Mouse (Mus musculus) myocyte (in vitro differentiated cells): ENCODE data around the gene Castor2. TPM values are rescaled to one million over a fixed set of nuclear protein-coding genes. Genes with fewer than 3 reads are reported as not detected.

Experiments
- H3K27me3 ChIP-seq: one replicate; pipeline ENCODE4 v1.6.1; 2011; ENCODE audit not compliant: control insufficient read depth, insufficient read depth, insufficient read length
- H3K36me3 ChIP-seq: one replicate; pipeline ENCODE4 v1.6.1; 2011; ENCODE audit not compliant: control insufficient read depth, insufficient read depth
- H3K4me2 ChIP-seq: one replicate; pipeline ENCODE4 v1.6.1; 2011; ENCODE audit warnings: low read depth, control low read depth
- H3K4me3 ChIP-seq: one replicate; pipeline ENCODE4 v1.5.1; 2011; ENCODE audit warnings: mild to moderate bottlenecking, control low read depth, moderate library complexity
- H3K79me2 ChIP-seq: one replicate; pipeline ENCODE4 v1.6.1; 2011; ENCODE audit not compliant: control insufficient read depth, insufficient read depth
- H3ac ChIP-seq: one replicate; pipeline ENCODE4 v1.6.1; 2011; ENCODE audit not compliant: control insufficient read depth, insufficient read length
- CEBPB ChIP-seq: IDR thresholded peaks from 2 replicates; pipeline ENCODE4 v1.6.1; 2011; ENCODE audit warnings: mild to moderate bottlenecking, moderate library complexity; ENCODE audit not compliant: poor library complexity, insufficient read depth, severe bottlenecking
- E2F4 ChIP-seq: IDR thresholded peaks from one replicate; pipeline ENCODE4 v1.6.1; 2011; ENCODE audit warnings: mild to moderate bottlenecking, control low read depth, moderate library complexity; ENCODE audit not compliant: insufficient read depth
- MAX ChIP-seq: IDR thresholded peaks from one replicate; pipeline ENCODE4 v1.6.1; 2011; ENCODE audit warnings: low read depth, mild to moderate bottlenecking, control low read depth
- MYOD1 ChIP-seq, 3 experiments: IDR thresholded peaks; one replicate each; pipeline ENCODE4 v1.6.1; 2011; ENCODE audit warnings: control low read depth in 2 of 3, low read depth in 2 of 3, mild to moderate bottlenecking in 2 of 3, moderate library complexity in 1 of 3; ENCODE audit not compliant: insufficient read length in 2 of 3, control insufficient read depth in 1 of 3
- MYOG ChIP-seq, 3 experiments: IDR thresholded peaks; one replicate each; pipeline ENCODE4 v1.6.1; 2011; ENCODE audit warnings: control low read depth in 2 of 3, low read depth in 2 of 3, mild to moderate bottlenecking in 2 of 3; ENCODE audit not compliant: insufficient read length in 2 of 3, control insufficient read depth in 1 of 3, insufficient read depth in 1 of 3
- POLR2A ChIP-seq: IDR thresholded peaks from one replicate; pipeline ENCODE4 v1.6.1; 2011; ENCODE audit warnings: low read depth, mild to moderate bottlenecking, control low read depth, moderate library complexity; ENCODE audit not compliant: insufficient read length
- POLR2AphosphoS2 ChIP-seq: IDR thresholded peaks from one replicate; pipeline ENCODE4 v1.6.1; 2011; ENCODE audit warnings: low read depth, control low read depth; ENCODE audit not compliant: insufficient read length
- REST ChIP-seq: IDR thresholded peaks from one replicate; pipeline ENCODE4 v1.6.1; 2011; ENCODE audit warnings: mild to moderate bottlenecking, control low read depth, moderate library complexity; ENCODE audit not compliant: insufficient read depth, insufficient read length
- SRF ChIP-seq: IDR thresholded peaks from one replicate; pipeline ENCODE4 v1.6.1; 2011; ENCODE audit warnings: low read depth; ENCODE audit not compliant: control insufficient read depth, insufficient read length
- TCF12 ChIP-seq: IDR thresholded peaks from one replicate; pipeline ENCODE4 v1.6.1; 2011; ENCODE audit warnings: mild to moderate bottlenecking, control low read depth; ENCODE audit not compliant: poor library complexity, insufficient read depth, severe bottlenecking
- TCF3 ChIP-seq: IDR thresholded peaks from one replicate; pipeline ENCODE4 v1.6.1; 2011; ENCODE audit warnings: low read depth, control low read depth; ENCODE audit not compliant: insufficient read length
- USF1 ChIP-seq: IDR thresholded peaks from one replicate; pipeline ENCODE4 v1.6.1; 2011; ENCODE audit warnings: low read depth, mild to moderate bottlenecking, control low read depth, moderate library complexity
- polyA plus RNA-seq: library from polyadenylated mRNA; unstranded; fragments of >200 nt; fragmentation: generic; extraction: Trizol; gene quantifications from one replicate; pipeline ENCODE4 v1.2.1, GENCODE M21; 2012; ENCODE audit warnings: missing spikeins

Gene Castor2
- polyA plus RNA-seq, 1 experiment: 7.3 TPM

- no peak for TF ChIP-seq E2F4
- TF ChIP-seq TCF3: no peak
- no peak for TF ChIP-seq MAX
- TF ChIP-seq POLR2AphosphoS2: no peak
- TF ChIP-seq MYOD1 (IDR thresholded peaks at IDR 0.05; ENCODE audit: control insufficient read depth in 1 of 3, insufficient read length in 2 of 3, low read depth in 2 of 3): no peak
- no peak for TF ChIP-seq SRF
- TF ChIP-seq POLR2A: no peak
- no peak for TF ChIP-seq CEBPB
- no peak for TF ChIP-seq MYOG (IDR thresholded peaks at IDR 0.05; ENCODE audit: control insufficient read depth in 1 of 3, insufficient read depth in 1 of 3, insufficient read length in 2 of 3, low read depth in 2 of 3)
- TF ChIP-seq REST: no peak
- no peak for TF ChIP-seq TCF12
- no peak for TF ChIP-seq USF1
- Histone ChIP-seq H3K4me2 (peak overlapping the region; percentile 91), H3K27me3 (no peaks in the 10 kb centered on the region)
Observed at GRCm38 (mm10) chr5:134183162-134183561, 83.7 kb downstream of the Castor2 start.

GRCm38 (mm10) chr5:134183880-134184808 is 84.6 kb downstream of the Castor2 start, which contains the start of gene Gtf2ird2:
Gtf2ird2 (plus strand) TSS chr5:134184019.
- Histone ChIP-seq H3K27me3 (no peaks in the 10 kb centered on the region), H3K36me3 (no peaks in the 10 kb centered on the region), H3K79me2 (peaks cover 4% of the 10 kb centered on the region), H3K4me3 (peak within 1 kb of the TSS; percentile 43), H3ac (peak within 1 kb of the TSS; percentile 97), H3K4me2 (peak within 1 kb of the TSS; percentile 91)
- TF ChIP-seq POLR2AphosphoS2 (peak; percentile 82), SRF (peak; percentile 28), POLR2A (peak; percentile 84), REST (no peak), MAX (peak; percentile 80), TCF3 (no peak), USF1 (peak; percentile 73), TCF12 (no peak), MYOD1 (IDR thresholded peaks at IDR 0.05; ENCODE audit: control insufficient read depth in 1 of 3, insufficient read length in 2 of 3, low read depth in 2 of 3) (peak in 1 of 3 experiments; percentile 29), CEBPB (no peak), MYOG (IDR thresholded peaks at IDR 0.05; ENCODE audit: control insufficient read depth in 1 of 3, insufficient read depth in 1 of 3, insufficient read length in 2 of 3, low read depth in 2 of 3) (no peak), E2F4 (peak; percentile 28)

More at GRCm38 (mm10) chr5:134183162-134183561, 83.7 kb downstream of the Castor2 start:
- H3K4me3 ChIP-seq: peak overlapping the region; percentile 43
- peaks cover 4% of the 10 kb centered on the region for H3K79me2 ChIP-seq
- no peaks in the 10 kb centered on the region for H3K36me3 ChIP-seq
- peak overlapping the region; percentile 97 for H3ac ChIP-seq

GRCm38 (mm10) chr5:134186059-134186458 is 86.5 kb downstream of the Castor2 start:
- TF ChIP-seq MYOD1 (IDR thresholded peaks at IDR 0.05; ENCODE audit: control insufficient read depth in 1 of 3, insufficient read length in 2 of 3, low read depth in 2 of 3) (no peak), TCF12 (no peak), REST (no peak), POLR2AphosphoS2 (no peak), SRF (no peak), POLR2A (no peak), CEBPB (no peak), MAX (no peak), MYOG (IDR thresholded peaks at IDR 0.05; ENCODE audit: control insufficient read depth in 1 of 3, insufficient read depth in 1 of 3, insufficient read length in 2 of 3, low read depth in 2 of 3) (no peak), TCF3 (no peak), USF1 (no peak), E2F4 (no peak)
- H3K4me3 ChIP-seq: no peak overlapping the region
- H3K36me3 ChIP-seq: no peaks in the 10 kb centered on the region
- peaks cover 4% of the 10 kb centered on the region for H3K79me2 ChIP-seq
- H3K4me2 ChIP-seq: no peak overlapping the region
- no peak overlapping the region for H3ac ChIP-seq
- no peaks in the 10 kb centered on the region for H3K27me3 ChIP-seq

- Histone ChIP-seq H3K36me3 (no peaks in the 10 kb centered on the region), H3ac (no peak overlapping the region), H3K27me3 (no peaks in the 10 kb centered on the region), H3K4me3 (no peak overlapping the region), H3K79me2 (peaks cover 4% of the 10 kb centered on the region), H3K4me2 (peak overlapping the region; percentile 12)
- TF ChIP-seq CEBPB: no peak
- TF ChIP-seq MAX: no peak
- peak in 1 of 3 experiments; percentile 3 for TF ChIP-seq MYOG (IDR thresholded peaks at IDR 0.05; ENCODE audit: control insufficient read depth in 1 of 3, insufficient read depth in 1 of 3, insufficient read length in 2 of 3, low read depth in 2 of 3)
- TF ChIP-seq POLR2A: no peak
- TF ChIP-seq SRF: no peak
Observed at GRCm38 (mm10) chr5:134186961-134187731, 87.6 kb downstream of the Castor2 start.
